Comparison of ENCODE assay signal across 24 mouse cellular contexts in genomic region chr1:80335726-80336368, GRCm38 (mm10). TPM values are rescaled to one million over a fixed set of nuclear protein-coding genes. Genes with fewer than 3 reads are reported as not detected.
DNase-seq lines count a peak whose midpoint lies in the region; ATAC-seq and TF ChIP-seq lines count a peak whose summit lies in the region.
"Had no signal": no experiment of that assay in that cellular context is flagged by ENCODE, and none has a peak within 500 bp of the region (broad histone marks: within the 10 kb centered on the region; RNA-seq: fewer than 3 reads in every experiment).

No protein-coding gene starts in this region.

- DNase-seq in cerebellum, adult 11-12 months: peak; percentile 19
- DNase-seq in cerebellum, postnatal 4 days (ENCODE audit: low spot score in 2 of 2): no peak
- DNase-seq in kidney, adult 18-20 months: peak; percentile 14
- DNase-seq in ES-E14 (ENCODE audit: low read depth, low spot score): no peak
- DNase-seq in cerebellum, postnatal 14 days: peak; percentile 25 to 51
- DNase-seq in right cerebral cortex, postnatal 14 days: no peak
- DNase-seq: heart, postnatal 4 days; lung, adult 18-20 months; lung, postnatal 10 days; retina, postnatal 1 day; right cerebral cortex, postnatal 4 days; thymus, adult 18-20 months; thymus, postnatal 36 days had no signal

- no peak for ATAC-seq in kidney, embryonic 16.5 days (ENCODE audit: low FRiP score, low TSS enrichment)
- no peak for ATAC-seq in midbrain, embryonic 16.5 days
- ATAC-seq: forebrain, embryonic 15.5 days; liver, embryonic 12.5 days; midbrain, embryonic 13.5 days; Patski had no signal

- no peak overlapping the region for H3K4me3 ChIP-seq in kidney, embryonic 16.5 days (ENCODE audit: low read length)
- H3K4me3 ChIP-seq in ES-E14 (ENCODE audit: insufficient read depth in 1 of 2, low read depth in 1 of 2, low read length in 2 of 2, poor library complexity in 1 of 2, severe bottlenecking in 1 of 2): no peak overlapping the region
- H3K4me3 ChIP-seq in midbrain, embryonic 16.5 days (ENCODE audit: low read depth, low read length): no peak overlapping the region
- H3K4me3 ChIP-seq: embryonic facial prominence, embryonic 10.5 days; forebrain, embryonic 15.5 days; heart, embryonic 10.5 days; hindbrain, embryonic 15.5 days; limb, embryonic 13.5 days; liver, embryonic 12.5 days; midbrain, embryonic 13.5 days; neural tube, embryonic 12.5 days had no signal

- H3K36me3 ChIP-seq in kidney, embryonic 16.5 days (ENCODE audit: insufficient read depth, low read length): no peaks in the 10 kb centered on the region
- H3K36me3 ChIP-seq in ES-E14 (ENCODE audit: control insufficient read depth, insufficient read depth, low read length, poor library complexity, severe bottlenecking): no peaks in the 10 kb centered on the region
- H3K36me3 ChIP-seq in midbrain, embryonic 16.5 days (ENCODE audit: control insufficient read depth, insufficient read depth, low read length): no peaks in the 10 kb centered on the region
- H3K36me3 ChIP-seq: forebrain, embryonic 15.5 days; heart, embryonic 10.5 days; hindbrain, embryonic 15.5 days; limb, embryonic 13.5 days; liver, embryonic 12.5 days; midbrain, embryonic 13.5 days; neural tube, embryonic 12.5 days had no signal

- H3K4me2 ChIP-seq in kidney, embryonic 16.5 days (replicated peaks; ENCODE audit: low read depth, low read length): no peak overlapping the region
- no peak overlapping the region for H3K4me2 ChIP-seq in midbrain, embryonic 16.5 days (ENCODE audit: low read length)
- H3K4me2 ChIP-seq: forebrain, embryonic 15.5 days; hindbrain, embryonic 15.5 days; limb, embryonic 13.5 days; liver, embryonic 12.5 days; midbrain, embryonic 13.5 days; neural tube, embryonic 12.5 days had no signal

- H3K27me3 ChIP-seq in kidney, embryonic 16.5 days (ENCODE audit: insufficient read depth, low read length): no peaks in the 10 kb centered on the region
- no peaks in the 10 kb centered on the region for H3K27me3 ChIP-seq in midbrain, embryonic 16.5 days (ENCODE audit: control insufficient read depth, insufficient read depth, low read depth, low read length)
- H3K27me3 ChIP-seq: forebrain, embryonic 15.5 days; hindbrain, embryonic 15.5 days; limb, embryonic 13.5 days; liver, embryonic 12.5 days; midbrain, embryonic 13.5 days; neural tube, embryonic 12.5 days; Patski had no signal

- no peak overlapping the region for H3K27ac ChIP-seq in kidney, embryonic 16.5 days (ENCODE audit: low read length)
- H3K27ac ChIP-seq in ES-E14 (ENCODE audit: insufficient read depth, low read depth, low read length, poor library complexity, severe bottlenecking): no peak overlapping the region
- no peak overlapping the region for H3K27ac ChIP-seq in midbrain, embryonic 16.5 days (ENCODE audit: low read length)
- H3K27ac ChIP-seq: embryonic facial prominence, embryonic 10.5 days; forebrain, embryonic 15.5 days; heart, embryonic 10.5 days; hindbrain, embryonic 15.5 days; limb, embryonic 13.5 days; liver, embryonic 12.5 days; midbrain, embryonic 13.5 days; neural tube, embryonic 12.5 days had no signal

- peaks cover 27% of the 10 kb centered on the region for H3K4me1 ChIP-seq in kidney, embryonic 16.5 days (ENCODE audit: insufficient read depth, low read length)
- H3K4me1 ChIP-seq in ES-E14 (ENCODE audit: control insufficient read depth in 2 of 2, insufficient read depth in 2 of 2, low read length in 2 of 2, poor library complexity in 1 of 2): peaks cover 2 to 5% of the 10 kb centered on the region in 2 experiments; a peak in 1 of 4 replicates
- peaks cover 33% of the 10 kb centered on the region for H3K4me1 ChIP-seq in midbrain, embryonic 16.5 days (ENCODE audit: control insufficient read depth, insufficient read depth, low read length)

- in situ Hi-C loops in ES-E14 (cut with MboI; ENCODE audit: low sequenced_read_pairs in 2 of 2, unreplicated experiment in 2 of 2): no loop called here

- 75% methylated on average over 1 of the region's 1 CpGs for WGBS in kidney, embryonic 16.5 days
- 88% methylated on average over 1 of the region's 1 CpGs for WGBS in midbrain, embryonic 16.5 days

- H3K9me3 ChIP-seq in kidney, embryonic 16.5 days (ENCODE audit: low read length): no peaks in the 10 kb centered on the region
- no peaks in the 10 kb centered on the region for H3K9me3 ChIP-seq in ES-E14 (ENCODE audit: control insufficient read depth, insufficient read depth, low read depth, low read length)
- no peaks in the 10 kb centered on the region for H3K9me3 ChIP-seq in midbrain, embryonic 16.5 days (replicated peaks; ENCODE audit: control insufficient read depth, low read length, poor library complexity, severe bottlenecking)
- H3K9me3 ChIP-seq: embryonic facial prominence, embryonic 10.5 days; forebrain, embryonic 15.5 days; heart, embryonic 10.5 days; hindbrain, embryonic 15.5 days; limb, embryonic 13.5 days; liver, embryonic 12.5 days; midbrain, embryonic 13.5 days; neural tube, embryonic 12.5 days had no signal

- H3K9ac ChIP-seq in kidney, embryonic 16.5 days (replicated peaks; ENCODE audit: low read length): no peak overlapping the region
- H3K9ac ChIP-seq in ES-E14 (ENCODE audit: insufficient read depth, low read depth, low read length, poor library complexity, severe bottlenecking): no peak overlapping the region
- no peak overlapping the region for H3K9ac ChIP-seq in midbrain, embryonic 16.5 days (ENCODE audit: low read depth, low read length)
- H3K9ac ChIP-seq: forebrain, embryonic 15.5 days; hindbrain, embryonic 15.5 days; limb, embryonic 13.5 days; liver, embryonic 12.5 days; midbrain, embryonic 13.5 days; neural tube, embryonic 12.5 days had no signal

TF ChIP-seq in ES-E14, 5 proteins besides CTCF, POLR2A, EP300 and RAD21:
- TF ChIP-seq HCFC1 (IDR thresholded peaks at IDR 0.05; ENCODE audit: borderline replicate concordance, insufficient read depth, low read length) (no peak), ZNF384 (IDR thresholded peaks at IDR 0.05; ENCODE audit: low read depth, low read length) (no peak), ZC3H11A (IDR thresholded peaks at IDR 0.05; ENCODE audit: borderline replicate concordance, low read depth, low read length) (no peak), MAFK (IDR thresholded peaks at IDR 0.05; ENCODE audit: insufficient read depth, low read depth, low read length) (peak; percentile 62), CHD2 (IDR thresholded peaks at IDR 0.05; ENCODE audit: low read depth, low read length) (no peak)
TF ChIP-seq in ES-E14: peak in this region for 1.

RNA-seq across cellular contexts. Expression of gene Cul3, which starts 4.4 kb away (rescaled TPM):
- 26.4 and 28.2 TPM in 2 replicates for polyA plus RNA-seq in kidney, embryonic 16.5 days (2015; fragmentation: Nextera tagmentation; extraction: Ambion mirVana)
- 53.8 and 89.7 TPM in 2 replicates for total RNA-seq in ES-E14 (2012; rRNA removed)
- 21.6 and 25.9 TPM in 2 replicates for polyA plus RNA-seq in midbrain, embryonic 16.5 days (2015; fragmentation: Nextera tagmentation; extraction: Ambion mirVana)

Comparison
In these comparisons a context has a peak if more than half of its experiments do, and no peak if none do; other contexts are left out.
1. DNase-seq: peak in cerebellum, adult 11-12 months (single experiment), kidney, adult 18-20 months (single experiment) and cerebellum, postnatal 14 days (2 of 2); none in cerebellum, postnatal 4 days (0 of 2), ES-E14 (single experiment) and right cerebral cortex, postnatal 14 days (single experiment).